Mouse (Mus musculus): Measurements from ENCODE around the gene Ric1. TPM values are rescaled to one million over a fixed set of nuclear protein-coding genes. Genes with fewer than 3 reads are reported as not detected.
A peak's percentile ranks its signal among the peaks of the same experiment; 100 is the strongest.
"Not testable (repeated sequence)": the region's sequence is repeated elsewhere in the genome, so short reads cannot be mapped to it uniquely, and the experiment has no call there.

The Ric1 gene
- total RNA-seq, 1 experiment from 2014 or later = 24.2 TPM

DNA sequence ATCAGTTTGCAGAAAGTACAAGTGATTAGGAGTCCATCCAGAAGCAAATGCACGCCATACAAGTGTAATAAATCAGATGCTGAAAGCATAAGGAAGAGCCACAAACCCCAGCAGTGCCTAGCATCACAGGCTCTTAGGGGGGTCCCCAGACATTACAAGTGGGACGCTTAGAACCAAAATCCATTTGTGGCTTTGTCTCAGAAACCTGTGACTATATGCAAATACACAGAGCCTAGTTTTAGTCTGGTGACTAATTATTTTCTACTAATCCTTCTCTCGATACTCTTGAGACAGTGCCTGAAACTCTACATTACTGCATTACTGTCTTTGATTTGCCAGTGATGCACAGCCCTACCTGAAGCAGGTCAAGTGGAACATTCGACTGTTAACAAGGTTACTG lies 3.2 kb upstream of the Ric1 start:
- ATAC-seq (replicated peaks in 1 of 2; ENCODE audit: insufficient read depth in 1 of 2, low FRiP score in 2 of 2, low TSS enrichment in 1 of 2, low read depth in 1 of 2, poor library complexity in 2 of 2, severe bottlenecking in 2 of 2) = no peak

DNA sequence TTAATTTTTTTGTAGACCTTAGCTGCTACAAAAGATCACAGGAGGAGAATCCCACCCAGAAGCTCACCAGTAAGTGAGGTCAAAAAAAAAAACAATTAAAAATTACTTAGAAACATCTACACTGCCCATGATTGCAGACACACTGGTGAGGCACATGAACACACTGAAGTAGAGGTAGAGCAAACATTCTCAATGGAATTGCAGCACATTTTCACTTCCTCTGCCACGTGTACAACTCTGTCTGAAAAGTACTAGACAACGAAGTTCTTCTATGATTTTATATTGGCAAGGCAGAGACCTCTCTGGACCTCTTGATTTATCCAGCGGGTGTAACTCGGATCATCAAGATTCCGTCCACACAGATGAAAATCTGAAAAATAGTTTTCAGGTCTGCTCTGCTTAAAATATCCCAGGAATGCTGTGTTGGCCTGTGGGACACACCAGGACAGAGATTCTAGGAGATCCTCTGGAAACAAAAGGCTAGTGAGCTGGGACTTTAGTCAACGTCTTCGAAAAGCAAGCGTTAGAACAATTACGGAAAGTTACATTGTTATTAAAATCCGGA lies 1.0 kb upstream of the Ric1 start:
- ATAC-seq (replicated peaks in 1 of 2; ENCODE audit: insufficient read depth in 1 of 2, low FRiP score in 2 of 2, low TSS enrichment in 1 of 2, low read depth in 1 of 2, poor library complexity in 2 of 2, severe bottlenecking in 2 of 2) = no peak

DNA sequence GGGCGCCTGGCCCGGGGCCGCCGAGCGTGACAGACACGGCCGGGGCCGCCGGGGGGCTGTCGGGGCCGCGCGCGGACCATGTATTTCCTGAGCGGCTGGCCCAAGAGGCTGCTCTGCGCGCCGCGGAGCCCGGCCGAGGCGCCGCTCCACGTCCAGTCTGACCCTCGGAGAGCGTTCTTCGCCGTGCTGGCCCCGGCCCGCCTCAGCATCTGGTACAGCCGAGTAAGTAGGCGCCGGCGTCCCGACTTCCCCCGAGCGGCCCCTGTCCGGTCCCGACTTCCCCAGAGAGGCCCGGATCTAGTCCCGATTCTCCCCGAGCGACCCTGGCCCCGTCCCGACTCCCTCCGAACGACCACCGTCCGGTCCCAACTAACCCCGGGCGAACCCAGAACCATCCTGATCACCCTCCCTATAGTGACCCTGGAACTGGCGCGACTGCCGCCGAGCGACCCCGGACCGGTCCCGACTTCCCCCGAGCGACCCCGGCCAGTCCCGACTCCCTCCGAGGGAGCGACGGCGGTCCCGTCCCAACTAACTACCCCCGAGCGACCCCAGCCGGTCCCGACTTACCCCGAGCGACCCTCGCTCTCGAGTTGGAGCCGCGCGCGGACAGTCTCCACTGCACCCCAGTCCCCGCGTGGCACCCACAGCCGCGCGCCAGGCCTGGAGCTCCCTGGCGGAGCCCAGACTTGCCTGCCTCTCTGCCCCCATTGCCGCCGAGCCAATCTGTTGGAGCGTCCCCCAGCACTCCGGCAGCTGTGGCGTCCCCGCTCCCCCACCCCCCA lies 555 bp downstream of the Ric1 start:
- peak; percentile 33 to 39; a peak in 3 of 4 replicates for ATAC-seq (replicated peaks in 1 of 2; ENCODE audit: insufficient read depth in 1 of 2, low FRiP score in 2 of 2, low TSS enrichment in 1 of 2, low read depth in 1 of 2, poor library complexity in 2 of 2, severe bottlenecking in 2 of 2)

DNA sequence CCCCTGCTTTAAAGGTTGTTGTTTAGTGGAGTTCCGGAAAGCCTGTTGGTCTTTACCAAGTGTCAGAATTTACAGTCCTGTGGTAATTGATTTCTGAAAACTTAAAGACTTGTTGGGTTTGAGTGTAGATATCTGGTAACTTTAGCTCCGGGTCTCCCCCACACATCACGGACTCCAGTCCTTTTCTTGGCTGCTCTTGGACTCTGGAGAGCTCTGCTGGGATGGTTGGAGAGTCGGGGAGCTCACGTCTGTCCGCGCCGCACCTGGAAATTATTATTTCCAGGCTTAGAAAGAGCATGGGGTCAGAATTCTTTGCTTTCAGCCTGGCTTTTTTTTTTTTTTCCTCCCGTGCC lies 1.1 kb downstream of the Ric1 start:
- no peak for ATAC-seq (replicated peaks in 1 of 2; ENCODE audit: insufficient read depth in 1 of 2, low FRiP score in 2 of 2, low TSS enrichment in 1 of 2, low read depth in 1 of 2, poor library complexity in 2 of 2, severe bottlenecking in 2 of 2)

DNA sequence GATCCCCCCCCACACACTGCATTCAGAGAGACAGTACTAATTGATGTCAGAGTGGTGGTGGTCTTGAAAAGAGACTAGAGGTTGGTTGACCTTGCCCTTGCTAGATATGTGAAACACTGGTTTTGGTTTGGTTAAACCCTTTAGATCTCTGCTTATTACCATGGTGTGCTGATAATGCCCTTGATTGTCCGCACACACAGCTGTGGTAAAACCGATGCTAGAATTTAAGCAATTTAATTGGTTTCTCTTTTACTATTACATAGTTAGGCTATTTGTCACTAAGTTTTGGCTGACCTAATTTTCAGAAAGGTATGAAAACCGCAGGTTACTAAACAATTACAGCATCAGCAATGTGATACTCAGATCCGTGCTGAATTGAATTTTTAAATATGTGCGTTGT lies 1.6 kb downstream of the Ric1 start:
- no peak for ATAC-seq (replicated peaks in 1 of 2; ENCODE audit: insufficient read depth in 1 of 2, low FRiP score in 2 of 2, low TSS enrichment in 1 of 2, low read depth in 1 of 2, poor library complexity in 2 of 2, severe bottlenecking in 2 of 2)

DNA sequence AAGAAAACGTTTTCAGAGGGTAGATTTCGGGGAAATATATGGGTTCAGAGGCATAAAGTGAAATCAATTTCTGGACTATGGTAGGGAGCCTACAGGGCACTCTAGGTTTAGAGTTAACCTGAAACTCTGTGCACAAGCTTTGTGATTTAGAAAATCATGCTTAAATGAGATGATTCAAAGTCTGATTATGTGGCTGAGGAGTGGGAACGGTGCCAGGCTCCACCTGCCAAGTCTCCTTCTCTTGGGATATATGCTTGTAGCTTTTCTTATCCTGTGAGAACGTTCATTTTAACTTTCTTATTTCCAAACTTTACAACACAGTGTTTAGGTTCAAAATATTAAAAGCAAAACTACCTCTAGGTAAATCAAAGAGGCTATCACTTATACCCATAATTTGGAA lies 2.5 kb downstream of the Ric1 start:
- ATAC-seq (replicated peaks in 1 of 2; ENCODE audit: insufficient read depth in 1 of 2, low FRiP score in 2 of 2, low TSS enrichment in 1 of 2, low read depth in 1 of 2, poor library complexity in 2 of 2, severe bottlenecking in 2 of 2) = no peak

DNA sequence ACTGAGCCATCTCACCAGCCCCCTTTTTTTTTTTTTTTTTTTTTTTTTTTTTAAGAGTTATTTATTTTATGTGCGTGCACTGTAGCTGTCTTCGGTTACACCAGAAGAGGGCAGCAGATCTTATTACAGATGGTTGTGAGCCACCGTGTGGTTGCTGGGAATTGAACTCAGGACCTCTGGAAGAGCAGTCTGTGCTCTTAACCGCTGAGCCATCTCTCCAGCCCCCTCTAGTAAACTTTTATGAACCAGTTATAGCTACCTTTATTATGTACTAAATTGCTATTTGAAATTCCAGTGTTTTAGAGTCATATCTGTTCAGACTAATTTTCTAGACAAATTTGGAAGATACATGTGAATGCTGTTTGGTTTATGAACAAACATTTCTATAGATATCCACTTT lies 3.5 kb downstream of the Ric1 start:
- not testable (repeated sequence) for ATAC-seq (replicated peaks in 1 of 2; ENCODE audit: insufficient read depth in 1 of 2, low FRiP score in 2 of 2, low TSS enrichment in 1 of 2, low read depth in 1 of 2, poor library complexity in 2 of 2, severe bottlenecking in 2 of 2)

DNA sequence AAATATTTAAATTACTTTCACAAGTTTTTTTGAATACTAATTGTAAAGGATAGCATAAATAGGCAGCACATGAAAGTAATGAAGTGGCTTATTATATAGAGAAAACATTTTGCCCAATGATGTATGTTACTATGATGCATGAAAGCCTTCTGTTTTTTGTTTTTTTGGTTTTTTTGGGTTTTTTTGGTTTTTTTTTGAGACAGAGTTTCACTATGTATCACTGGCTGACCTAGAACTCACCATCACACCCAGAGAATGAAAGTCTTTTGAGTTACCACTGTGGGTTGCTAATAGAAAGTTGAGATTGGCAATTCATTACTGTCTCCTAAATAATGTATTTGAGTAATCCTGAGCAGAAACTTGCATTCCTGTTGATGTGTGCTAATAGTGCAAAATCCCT lies 4.8 kb downstream of the Ric1 start:
- ATAC-seq (replicated peaks in 1 of 2; ENCODE audit: insufficient read depth in 1 of 2, low FRiP score in 2 of 2, low TSS enrichment in 1 of 2, low read depth in 1 of 2, poor library complexity in 2 of 2, severe bottlenecking in 2 of 2) = no peak

DNA sequence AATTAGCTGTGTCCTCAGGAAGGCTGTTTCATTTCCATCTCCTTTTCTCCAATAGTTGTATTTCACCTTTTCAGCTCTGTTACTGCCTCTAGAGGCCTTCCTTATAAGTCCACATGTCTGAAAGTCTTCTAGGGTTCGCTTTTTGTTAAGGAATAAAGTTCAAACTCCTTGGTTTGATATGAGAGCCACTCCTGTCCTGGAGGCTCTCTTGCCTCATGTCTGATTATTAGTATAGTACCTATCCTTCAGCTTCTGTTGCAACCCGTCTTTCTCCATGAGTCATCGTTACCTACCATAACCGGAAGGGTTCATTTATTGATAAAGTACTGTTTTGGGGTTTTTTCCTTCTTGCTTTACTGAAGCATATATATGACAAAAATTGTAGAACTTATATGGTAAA lies 5.2 kb downstream of the Ric1 start:
- ATAC-seq (replicated peaks in 1 of 2; ENCODE audit: insufficient read depth in 1 of 2, low FRiP score in 2 of 2, low TSS enrichment in 1 of 2, low read depth in 1 of 2, poor library complexity in 2 of 2, severe bottlenecking in 2 of 2) = no peak

DNA sequence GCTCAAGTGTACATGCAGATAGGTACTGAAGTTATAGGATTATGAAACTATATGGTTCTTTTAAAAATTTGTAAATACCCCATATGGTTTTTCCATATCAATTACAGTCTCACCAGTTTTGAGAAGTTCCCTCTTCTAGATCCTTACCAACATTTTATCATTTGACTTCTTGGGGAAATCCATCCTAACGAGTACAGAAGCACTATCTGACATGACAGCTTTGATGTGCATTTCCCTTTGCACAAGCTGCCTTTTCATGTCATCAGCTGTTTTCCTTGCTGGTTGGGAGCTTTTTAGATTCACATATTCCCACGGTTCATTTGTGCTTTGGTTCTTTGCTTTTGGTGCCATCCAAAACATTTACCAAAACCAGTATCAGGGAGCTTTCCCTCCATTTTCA lies 6.5 kb downstream of the Ric1 start:
- no peak for ATAC-seq (replicated peaks in 1 of 2; ENCODE audit: insufficient read depth in 1 of 2, low FRiP score in 2 of 2, low TSS enrichment in 1 of 2, low read depth in 1 of 2, poor library complexity in 2 of 2, severe bottlenecking in 2 of 2)

DNA sequence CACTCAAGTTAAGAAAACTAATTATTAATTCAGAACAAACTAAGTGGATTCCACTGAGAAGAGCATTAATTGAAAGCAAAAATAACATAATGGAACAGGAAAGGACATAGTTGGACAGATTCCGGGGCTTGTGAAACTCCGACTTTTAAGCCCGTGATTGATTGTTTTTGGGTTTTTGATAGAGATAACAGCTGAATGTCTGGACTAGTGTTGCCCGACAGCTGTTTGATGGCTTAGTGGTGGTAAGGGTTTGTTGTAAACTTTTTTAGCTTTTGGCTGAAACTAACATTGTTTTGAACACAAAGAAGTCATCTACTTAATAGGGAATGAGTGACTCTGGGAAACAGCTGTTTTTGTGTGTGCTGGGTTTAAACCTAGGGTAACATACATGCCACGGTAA lies 11.9 kb downstream of the Ric1 start:
- ATAC-seq (replicated peaks in 1 of 2; ENCODE audit: insufficient read depth in 1 of 2, low FRiP score in 2 of 2, low TSS enrichment in 1 of 2, low read depth in 1 of 2, poor library complexity in 2 of 2, severe bottlenecking in 2 of 2) = no peak

DNA sequence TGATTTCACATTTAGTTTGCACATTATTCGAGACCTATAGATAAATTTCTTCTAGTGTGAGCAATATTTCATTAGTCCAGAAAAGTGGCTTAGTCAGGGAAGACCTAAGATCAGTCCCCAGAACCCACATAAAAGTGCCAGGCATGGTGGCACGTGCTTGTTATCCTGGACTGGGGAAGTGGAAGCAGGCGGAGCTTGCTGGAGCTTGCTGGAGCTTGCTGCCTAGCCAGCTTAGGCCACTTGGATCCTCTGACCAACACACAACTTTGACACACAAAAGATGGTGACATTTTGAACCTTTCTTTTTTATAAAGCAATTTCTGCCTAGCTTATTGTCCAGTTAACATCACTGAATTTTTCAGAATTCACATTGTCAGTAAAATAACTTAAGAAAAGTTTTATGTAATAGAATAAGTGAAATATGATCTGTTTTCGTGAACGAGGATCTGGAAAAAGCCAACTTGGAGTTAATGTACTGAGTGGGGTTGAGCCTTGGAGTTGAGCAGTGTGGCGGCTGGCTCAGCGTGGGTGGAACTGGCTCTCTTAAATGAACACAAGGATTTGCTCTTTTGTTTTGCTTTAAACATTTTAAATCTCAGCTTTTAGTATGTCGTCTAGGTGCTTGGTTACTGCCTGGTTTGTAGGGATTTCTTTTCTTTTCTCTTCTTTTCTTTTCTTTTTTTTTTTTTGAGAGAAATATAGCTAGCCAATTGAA lies 20.3 kb downstream of the Ric1 start:
- no peak for ATAC-seq (replicated peaks in 1 of 2; ENCODE audit: insufficient read depth in 1 of 2, low FRiP score in 2 of 2, low TSS enrichment in 1 of 2, low read depth in 1 of 2, poor library complexity in 2 of 2, severe bottlenecking in 2 of 2)

DNA sequence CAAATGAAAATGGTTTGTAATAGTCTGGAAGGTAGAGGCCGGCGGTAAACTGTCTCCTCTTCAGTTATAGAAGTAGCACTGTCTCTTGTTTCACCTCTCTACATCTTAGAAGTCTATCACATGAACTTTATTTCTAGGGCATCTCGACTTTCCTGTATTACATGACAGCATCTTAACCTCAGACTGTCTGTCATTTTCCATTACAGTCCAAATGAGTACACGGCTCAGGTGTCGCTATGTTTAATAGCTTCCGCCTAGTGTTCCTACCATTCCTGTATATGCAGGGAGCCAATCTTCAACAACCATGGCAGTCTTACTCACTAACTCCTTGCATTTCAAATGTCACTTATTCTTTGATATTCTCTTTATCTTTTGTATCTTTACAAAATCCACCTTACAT lies 21.9 kb downstream of the Ric1 start:
- no peak for ATAC-seq (replicated peaks in 1 of 2; ENCODE audit: insufficient read depth in 1 of 2, low FRiP score in 2 of 2, low TSS enrichment in 1 of 2, low read depth in 1 of 2, poor library complexity in 2 of 2, severe bottlenecking in 2 of 2)

DNA sequence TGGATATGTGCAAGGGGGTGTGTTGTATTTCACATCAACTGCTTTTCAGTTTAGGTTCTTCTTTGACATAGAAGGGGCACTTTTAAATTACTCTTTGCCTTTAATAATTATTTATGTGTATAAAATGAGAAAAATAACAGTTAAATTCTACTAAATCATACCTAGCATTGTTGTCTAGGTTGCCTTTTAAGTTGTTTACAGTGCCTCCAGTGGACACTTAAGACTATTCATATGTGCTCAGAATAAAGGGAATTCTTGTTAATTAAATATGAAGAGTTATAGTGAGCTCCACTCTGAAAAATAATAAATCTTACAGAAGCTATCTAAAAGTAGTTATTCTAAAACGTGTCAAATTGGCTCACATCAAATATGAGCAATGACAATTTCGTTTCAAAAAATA lies 28.5 kb downstream of the Ric1 start:
- no peak for ATAC-seq (replicated peaks in 1 of 2; ENCODE audit: insufficient read depth in 1 of 2, low FRiP score in 2 of 2, low TSS enrichment in 1 of 2, low read depth in 1 of 2, poor library complexity in 2 of 2, severe bottlenecking in 2 of 2)

DNA sequence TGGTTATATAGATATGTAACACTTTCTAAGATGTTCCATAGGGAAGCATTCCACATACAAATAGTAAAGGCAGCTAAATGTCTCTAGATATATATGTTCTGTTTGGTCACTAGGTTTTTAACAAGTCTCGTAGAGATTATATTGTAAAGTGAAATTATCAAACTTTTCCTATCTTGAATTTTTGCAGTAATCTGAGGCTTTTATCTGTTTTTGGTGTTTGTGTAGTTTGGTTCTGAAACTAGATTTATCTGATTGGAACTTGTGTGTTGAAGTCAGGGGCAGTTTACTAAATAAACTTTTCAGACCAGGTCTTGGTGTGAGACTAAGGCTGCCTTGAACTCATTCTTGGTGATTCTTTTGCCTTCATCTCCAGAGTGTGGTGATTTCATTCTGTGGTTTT lies 29.0 kb downstream of the Ric1 start:
- no peak for ATAC-seq (replicated peaks in 1 of 2; ENCODE audit: insufficient read depth in 1 of 2, low FRiP score in 2 of 2, low TSS enrichment in 1 of 2, low read depth in 1 of 2, poor library complexity in 2 of 2, severe bottlenecking in 2 of 2)

DNA sequence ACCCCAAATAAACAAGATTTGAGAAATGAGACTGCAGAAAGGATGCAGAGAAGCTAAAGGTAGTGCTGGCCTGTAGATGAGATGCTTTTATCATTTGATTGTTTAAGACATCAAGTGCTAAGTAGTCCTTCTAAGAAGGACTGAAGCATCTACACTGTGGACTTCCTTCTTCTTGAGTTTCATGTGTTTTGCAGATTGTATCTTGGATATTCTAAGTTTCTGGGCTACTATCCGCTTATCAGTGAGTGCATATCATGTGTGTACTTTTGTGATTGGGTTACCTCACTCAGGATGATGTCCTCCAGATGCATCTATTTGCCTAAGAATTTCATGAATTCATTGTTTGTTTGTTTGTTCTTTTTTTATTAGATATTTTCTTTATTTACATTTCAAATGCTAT lies 29.9 kb downstream of the Ric1 start:
- not testable (repeated sequence) for ATAC-seq (replicated peaks in 1 of 2; ENCODE audit: insufficient read depth in 1 of 2, low FRiP score in 2 of 2, low TSS enrichment in 1 of 2, low read depth in 1 of 2, poor library complexity in 2 of 2, severe bottlenecking in 2 of 2)

DNA sequence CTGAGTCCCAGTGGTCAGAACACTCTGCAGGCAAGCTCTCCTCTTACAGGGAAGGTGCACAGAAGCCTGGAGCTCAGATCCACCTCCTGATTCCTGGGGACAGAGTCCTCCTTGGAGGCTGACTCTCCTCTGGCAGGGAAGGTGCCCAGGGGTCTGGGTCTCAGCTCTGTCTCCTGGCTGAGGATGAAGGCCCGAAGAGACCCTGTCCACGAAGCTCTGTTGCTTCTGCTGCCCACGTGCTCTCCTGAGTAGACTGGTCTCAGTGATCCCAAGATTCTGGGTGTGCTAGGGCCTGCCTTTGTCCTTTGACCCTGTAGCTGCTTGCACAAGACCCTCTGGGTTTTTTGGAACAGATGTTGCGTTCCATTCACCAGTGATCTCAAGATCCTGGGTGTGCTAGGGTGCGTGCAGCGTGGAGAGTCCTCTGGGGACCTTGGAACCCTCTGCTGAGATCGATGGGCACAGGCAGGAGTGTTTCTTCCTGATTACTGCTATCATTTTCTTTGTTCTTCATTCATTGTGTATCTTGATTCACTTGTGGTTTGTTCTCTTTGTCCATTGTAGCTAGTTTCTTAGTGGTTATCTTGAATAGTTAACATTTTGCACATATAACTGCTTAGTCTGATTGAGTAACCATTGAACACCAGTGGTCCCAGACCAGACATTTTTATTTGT lies 35.2 kb downstream of the Ric1 start:
- ATAC-seq (replicated peaks in 1 of 2; ENCODE audit: insufficient read depth in 1 of 2, low FRiP score in 2 of 2, low TSS enrichment in 1 of 2, low read depth in 1 of 2, poor library complexity in 2 of 2, severe bottlenecking in 2 of 2) = not testable (repeated sequence)

DNA sequence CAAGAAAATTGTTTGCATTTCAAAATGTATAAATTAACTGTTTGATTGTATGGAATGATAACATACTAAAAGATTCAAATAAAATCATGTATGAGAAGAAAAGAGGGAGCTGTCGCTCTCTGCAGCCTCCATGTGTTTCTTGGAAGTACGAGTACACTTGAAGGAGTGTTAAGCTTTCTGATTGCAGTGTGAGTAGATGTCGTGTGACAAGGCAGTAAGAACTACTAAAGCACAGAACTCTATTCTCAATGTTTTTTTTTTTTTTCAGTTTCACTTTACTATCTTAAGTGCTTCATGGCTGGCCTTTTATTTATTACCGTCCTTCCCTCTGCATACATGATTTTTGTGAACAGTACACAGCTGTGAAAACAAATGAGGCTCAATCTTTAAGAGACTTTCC lies 40.1 kb downstream of the Ric1 start:
- no peak for ATAC-seq (replicated peaks in 1 of 2; ENCODE audit: insufficient read depth in 1 of 2, low FRiP score in 2 of 2, low TSS enrichment in 1 of 2, low read depth in 1 of 2, poor library complexity in 2 of 2, severe bottlenecking in 2 of 2)
